Mouse (Mus musculus) retina, adult 2 months (tissue): ENCODE results near the gene Mob3a.

Experiments used
- DNase-seq: peaks from one replicate; pipeline ENCODE4 v3.0.0-alpha.2; 2012; ENCODE audit warnings: low read depth, low spot score

The Mob3a gene

DNA sequence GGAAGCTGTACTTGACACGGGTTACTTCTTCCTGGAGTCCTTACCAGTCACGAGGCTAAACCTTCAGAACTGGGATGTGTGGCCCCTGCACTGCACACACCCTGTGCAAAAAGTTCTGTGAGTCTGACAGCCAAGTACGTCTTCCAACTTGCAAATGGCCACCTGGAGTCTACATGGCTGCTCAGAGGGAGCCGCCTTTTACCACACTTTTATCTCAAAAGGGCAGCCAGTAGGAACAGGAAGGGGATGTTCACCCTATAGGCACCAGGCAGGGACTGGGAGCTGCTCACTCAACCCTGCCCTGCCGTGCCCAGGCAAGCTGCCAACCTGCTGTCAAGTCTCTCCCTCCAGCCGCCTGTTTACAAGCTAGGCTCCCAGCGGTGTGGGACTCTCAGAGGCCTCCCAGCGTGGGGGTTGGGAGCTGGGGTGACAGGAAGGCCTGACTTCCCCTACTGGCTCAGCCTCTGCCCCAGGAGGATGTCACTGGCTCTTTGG lies 23.8 kb downstream of the Mob3a start, which contains the start of gene Mknk2:
Gene Mknk2, minus strand, starts transcription at position 171 of the 495 bp plus-strand sequence.
- no peak for DNase-seq

GRCm38 (mm10) chr10:80677128-80677875 lies 24.5 kb downstream of the Mob3a start:
- DNase-seq: no peak

GRCm38 (mm10) chr10:80676198-80676928 lies 25.4 kb downstream of the Mob3a start:
- peak; percentile 98 for DNase-seq

DNA sequence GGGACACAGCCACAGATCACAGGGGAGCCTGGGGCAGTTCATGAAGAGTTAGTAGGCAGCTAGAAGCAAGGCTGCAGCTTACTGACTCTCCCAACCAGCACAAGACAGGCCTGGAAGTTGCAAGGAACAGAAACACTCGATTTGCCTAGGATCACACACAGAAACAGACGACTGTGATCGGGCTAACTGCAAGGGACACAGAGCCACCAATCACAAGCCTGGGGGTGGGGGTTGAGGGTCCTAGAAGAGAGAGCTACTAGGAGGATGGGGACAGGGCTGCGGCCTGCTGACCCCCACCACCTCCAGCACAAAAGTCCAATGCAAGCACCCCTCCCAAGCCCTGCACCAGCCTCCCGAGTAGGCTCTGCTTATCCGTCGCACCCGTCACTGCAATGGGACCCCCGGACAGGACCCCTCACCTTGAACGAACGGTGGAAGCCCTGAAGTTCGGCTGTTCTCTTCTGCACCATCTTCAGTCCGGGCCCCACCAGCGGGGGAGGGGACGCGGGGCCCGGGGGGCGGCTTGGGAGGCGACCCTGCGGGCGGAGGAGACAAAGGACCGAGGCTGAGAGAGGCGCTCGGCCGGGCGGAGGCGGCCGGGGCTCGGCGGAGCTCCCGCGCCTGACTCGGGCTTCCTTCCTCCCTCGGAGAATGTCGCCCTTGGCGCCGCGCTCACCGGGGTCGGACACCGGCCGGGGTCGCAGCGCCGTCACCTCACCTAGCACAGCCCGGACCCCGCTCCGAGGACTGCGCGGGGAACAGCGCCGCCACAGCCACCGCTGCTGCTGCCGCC lies 26.2 kb downstream of the Mob3a start:
- DNase-seq: no peak

DNA sequence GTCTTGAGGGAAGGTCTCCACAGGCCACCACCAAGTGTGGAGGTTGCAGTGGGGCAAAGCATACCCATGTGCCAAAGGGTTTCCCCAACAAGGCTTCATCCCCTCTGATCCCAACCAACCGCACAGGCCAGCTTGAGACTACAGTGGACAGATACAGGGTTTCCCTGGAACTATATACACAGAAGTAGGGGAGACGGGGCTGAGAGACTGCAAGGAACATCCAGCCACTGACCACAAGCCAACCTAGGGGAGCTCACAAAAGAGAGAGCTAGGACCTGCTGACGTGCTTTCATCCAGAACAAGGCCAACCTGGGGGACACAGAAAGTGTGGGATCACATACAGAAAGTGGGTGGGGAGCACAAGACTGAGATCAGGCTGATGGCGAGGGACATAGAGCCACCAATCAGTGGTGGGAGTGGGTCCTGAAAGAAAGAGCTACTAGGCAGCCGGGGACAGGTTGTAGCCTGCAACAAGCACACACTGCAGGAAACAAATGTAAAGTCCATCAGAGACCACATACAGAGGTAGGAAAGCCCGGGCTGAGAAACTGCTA lies 26.8 kb downstream of the Mob3a start:
- DNase-seq: no peak

- DNase-seq: no peak
These were observed 27.5 kb downstream of the Mob3a start for GRCm38 (mm10) chr10:80674161-80674711.

DNA sequence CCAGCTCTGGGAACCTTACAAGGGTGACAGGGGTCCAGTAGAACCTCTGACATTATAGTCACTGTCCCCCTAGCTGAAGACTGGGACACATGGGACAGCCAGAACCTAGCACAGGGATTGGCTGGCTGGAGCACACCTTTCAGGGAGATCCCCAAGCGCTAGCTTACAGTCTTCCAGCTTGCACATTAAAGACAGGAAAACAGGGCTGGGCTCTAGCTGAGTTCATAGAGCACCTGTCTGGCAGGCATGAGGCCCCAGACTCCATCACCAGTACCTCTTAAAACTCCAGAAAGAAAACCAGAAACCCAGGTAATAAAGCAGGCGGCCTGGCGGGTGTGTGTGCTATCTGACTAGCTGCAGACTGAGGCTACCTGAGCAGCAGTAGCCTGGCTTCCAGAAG lies 28.1 kb downstream of the Mob3a start:
- DNase-seq: no peak

DNA sequence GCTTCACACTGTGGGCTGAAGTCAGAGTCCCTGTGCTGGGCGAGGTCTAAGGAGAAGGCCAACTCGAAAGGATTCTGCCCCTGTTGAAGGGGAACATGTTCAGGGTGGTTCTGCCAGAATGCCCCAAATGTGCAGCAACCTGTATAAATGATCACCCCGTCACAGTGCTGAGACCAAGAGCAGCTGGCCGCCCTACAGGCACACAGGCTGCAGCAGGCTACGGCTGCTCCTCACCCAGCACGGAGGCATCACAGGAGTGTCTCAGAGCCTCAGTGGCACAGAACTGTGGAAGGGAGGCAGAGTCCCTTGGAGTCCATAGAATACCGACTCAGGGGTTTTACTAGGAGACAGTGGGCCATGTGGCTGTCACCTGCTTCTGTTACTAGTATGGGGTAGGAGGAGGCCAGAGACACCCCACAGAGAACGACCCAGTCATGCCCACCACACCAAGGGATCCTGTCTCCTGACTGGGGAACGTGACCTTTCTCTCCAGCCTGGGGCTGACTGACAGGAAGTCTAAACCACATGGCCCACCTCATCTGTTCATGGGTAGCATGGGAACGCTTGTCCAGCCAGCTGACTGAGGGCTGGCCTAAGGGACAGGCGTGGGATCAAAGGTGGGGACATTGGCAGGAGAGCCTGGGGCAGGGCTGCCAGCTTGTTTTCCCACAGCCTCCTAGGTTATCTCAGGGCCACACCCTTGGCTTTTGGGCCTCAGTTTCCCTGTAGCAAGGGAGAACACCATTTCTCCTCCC lies 29.7 kb downstream of the Mob3a start:
- DNase-seq: no peak

- no peak for DNase-seq
These were observed 30.5 kb downstream of the Mob3a start for GRCm38 (mm10) chr10:80671251-80671650.

- DNase-seq: no peak
These were observed 31.2 kb downstream of the Mob3a start for GRCm38 (mm10) chr10:80670531-80670930.

DNA sequence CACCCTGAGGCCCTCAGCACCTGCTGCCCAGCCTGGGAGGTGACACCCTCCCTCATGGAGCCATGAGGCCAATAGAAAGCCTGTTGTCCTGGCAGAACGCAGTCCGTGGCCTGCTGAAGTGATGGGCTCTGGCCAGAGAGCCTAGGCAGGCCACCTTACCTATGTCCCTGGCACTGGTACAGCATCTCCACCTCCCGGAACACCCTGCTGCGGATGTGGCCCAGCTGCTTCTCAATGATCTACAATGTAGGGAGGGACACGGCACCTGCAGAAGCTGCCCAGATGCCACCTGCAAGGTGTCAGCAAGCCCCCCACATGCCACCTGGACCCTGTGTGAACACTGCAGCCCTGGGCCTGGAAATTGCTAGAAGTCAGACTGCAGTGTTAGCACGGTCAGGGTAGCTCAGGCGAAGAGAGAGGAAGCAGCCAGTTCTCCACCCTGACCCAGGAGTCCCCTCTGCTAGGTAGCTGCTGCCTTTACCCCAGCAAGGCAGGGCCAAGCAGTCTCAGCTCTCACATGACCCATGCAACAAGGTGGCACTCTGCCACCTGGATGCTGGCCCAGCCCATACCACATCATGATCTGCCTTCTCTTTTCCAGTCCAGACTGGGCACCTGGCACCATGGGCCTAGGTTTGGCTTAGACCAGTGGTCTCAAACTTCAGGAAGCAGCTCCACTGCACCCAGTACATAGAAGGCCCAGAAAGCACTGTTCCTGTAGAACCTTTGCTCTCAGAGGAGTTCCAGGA lies 31.9 kb downstream of the Mob3a start:
- DNase-seq: no peak

- DNase-seq: no peak
These were observed 32.8 kb downstream of the Mob3a start for GRCm38 (mm10) chr10:80669018-80669417.

GRCm38 (mm10) chr10:80668614-80669013 lies 33.2 kb downstream of the Mob3a start:
- DNase-seq: no peak

GRCm38 (mm10) chr10:80666837-80667412 lies 34.9 kb downstream of the Mob3a start:
- no peak for DNase-seq

DNA sequence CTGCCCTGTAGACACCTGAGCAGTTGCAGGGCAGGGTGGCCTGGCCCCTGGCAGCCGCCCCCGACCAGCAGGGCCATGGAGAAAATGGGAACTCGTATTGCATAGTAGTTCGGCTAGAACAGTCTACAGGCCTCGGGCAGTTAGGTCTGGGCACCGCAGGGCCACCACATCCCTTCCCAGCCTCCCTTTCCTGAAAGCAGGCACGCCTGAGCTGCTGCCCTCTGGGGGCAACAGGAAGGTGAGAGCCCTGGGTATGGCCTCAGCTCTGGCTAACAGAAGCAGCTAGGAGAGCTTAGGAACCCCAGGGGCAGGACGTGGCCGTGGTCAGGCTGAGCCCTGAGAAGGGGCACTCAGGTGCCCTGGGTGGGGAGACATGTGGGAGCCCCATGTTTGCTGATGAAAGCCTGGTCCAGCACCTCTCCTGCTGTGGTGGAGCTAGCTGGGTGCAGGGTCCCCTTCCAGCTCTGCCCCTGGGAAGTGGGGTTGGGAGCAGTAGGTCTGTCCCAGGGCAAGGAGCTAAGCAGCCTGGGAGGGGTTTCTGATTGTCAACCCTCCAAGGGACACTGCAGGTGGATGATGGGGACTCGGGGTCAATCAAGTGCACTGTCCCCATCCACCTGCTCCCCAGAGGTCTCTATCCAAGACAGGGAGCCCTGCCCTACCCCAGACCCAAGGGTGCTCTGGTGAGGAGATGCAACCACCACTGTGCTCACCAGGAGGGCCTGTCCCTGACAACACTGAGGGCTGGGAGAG lies 35.6 kb downstream of the Mob3a start:
- no peak for DNase-seq

GRCm38 (mm10) chr10:80665459-80665858 lies 36.3 kb downstream of the Mob3a start:
- no peak for DNase-seq

DNA sequence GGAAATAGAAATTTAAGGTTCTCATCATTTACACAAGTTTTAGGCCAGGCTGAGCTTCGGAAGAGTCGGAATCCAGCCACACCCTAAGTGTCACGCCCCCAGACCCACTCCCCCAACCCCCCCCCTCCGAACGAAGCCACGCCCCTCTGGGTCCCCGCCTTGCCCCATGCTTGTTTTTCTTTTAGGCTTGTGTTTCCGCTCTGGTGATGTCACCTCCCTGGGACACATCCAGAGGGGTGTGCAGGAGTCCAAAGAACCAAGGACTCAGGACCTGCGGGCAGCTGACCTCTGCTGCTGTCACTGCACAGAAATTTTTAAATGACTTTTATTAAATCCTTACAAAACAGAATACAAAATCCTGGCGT lies 36.8 kb downstream of the Mob3a start:
- no peak for DNase-seq

DNA sequence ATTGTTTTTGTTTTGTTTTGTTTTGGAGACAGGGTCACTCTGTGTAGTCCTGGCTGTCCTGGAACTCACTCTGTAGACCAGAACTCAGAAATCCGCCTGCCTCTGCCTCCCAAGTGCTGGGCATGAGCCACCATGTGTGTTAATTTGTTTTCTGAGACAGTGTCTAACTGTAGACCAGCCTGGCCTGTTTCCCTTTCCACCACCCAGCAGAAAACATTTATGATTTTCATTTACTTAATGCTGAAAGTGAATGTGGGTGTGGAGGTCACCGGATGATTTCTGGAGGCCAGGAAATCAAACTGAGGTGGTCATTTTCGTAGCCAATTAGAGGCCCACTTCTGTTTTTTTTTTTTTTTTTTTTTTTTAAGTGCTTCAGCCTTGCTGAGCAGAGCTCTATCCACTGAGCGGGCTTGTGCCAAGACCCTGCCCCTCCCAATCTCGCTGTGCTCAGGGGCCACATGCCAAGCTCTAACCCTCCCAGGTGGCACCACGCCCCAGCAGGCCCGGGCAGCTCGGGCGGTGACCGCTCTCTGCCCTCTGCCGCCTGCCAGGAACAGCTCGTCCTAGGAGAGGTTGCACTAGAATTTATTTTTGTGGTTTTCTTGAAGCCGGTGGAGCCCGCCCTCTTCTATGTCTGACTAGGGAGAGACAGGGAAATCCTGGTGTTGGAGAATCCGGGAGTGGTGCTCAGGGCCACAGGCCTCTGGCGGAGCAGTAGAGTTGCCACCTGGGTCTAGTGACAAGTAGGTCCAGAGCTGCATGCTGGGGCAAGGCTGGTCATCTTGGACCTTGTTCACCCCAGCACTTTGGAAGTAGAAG lies 37.4 kb downstream of the Mob3a start:
- DNase-seq: no peak
